Mouse (Mus musculus) stomach, postnatal 0 days (tissue): ENCODE data around the gene Macrod1.

Source experiments
- CTCF ChIP-seq: IDR thresholded peaks from 2 replicates; pipeline ENCODE4 v1.5.1; 2016; ENCODE audit warnings: antibody characterized with exemption, low read depth, mild to moderate bottlenecking, moderate library complexity
- EP300 ChIP-seq: optimal IDR thresholded peaks from 2 replicates; pipeline ENCODE3; 2016; ENCODE audit warnings: antibody characterized with exemption

DNA sequence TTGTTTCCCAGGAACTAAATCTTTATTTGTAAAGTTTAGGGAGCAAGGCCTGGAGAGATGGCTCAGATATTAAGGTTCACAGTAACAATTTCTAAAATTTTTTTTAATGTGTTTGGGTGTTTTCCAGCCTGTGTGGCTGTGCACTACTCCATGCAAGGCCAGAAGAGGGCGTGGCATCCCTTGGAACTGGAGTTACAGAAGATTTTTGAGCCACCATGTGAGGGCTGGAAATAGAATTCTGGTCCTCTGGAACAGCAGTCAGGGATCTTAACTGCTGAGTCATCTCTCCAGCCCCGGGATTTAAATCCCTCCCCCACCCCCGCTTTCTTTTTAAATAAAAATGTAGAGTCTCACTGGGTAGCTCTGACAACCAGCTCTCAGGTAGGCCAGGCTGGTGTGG, 1.4 kb upstream of the Macrod1 start:
- TF ChIP-seq EP300 (no peak), CTCF (peak; percentile 51)
